Mouse (Mus musculus): ENCODE measurements around the gene Unk. TPM values are rescaled to one million over a fixed set of nuclear protein-coding genes. Genes with fewer than 3 reads are reported as not detected.

Gene Unk
- total and polyA plus RNA-seq, 3 experiments = 21.7 to 42.3 TPM; not detected in 1

DNA sequence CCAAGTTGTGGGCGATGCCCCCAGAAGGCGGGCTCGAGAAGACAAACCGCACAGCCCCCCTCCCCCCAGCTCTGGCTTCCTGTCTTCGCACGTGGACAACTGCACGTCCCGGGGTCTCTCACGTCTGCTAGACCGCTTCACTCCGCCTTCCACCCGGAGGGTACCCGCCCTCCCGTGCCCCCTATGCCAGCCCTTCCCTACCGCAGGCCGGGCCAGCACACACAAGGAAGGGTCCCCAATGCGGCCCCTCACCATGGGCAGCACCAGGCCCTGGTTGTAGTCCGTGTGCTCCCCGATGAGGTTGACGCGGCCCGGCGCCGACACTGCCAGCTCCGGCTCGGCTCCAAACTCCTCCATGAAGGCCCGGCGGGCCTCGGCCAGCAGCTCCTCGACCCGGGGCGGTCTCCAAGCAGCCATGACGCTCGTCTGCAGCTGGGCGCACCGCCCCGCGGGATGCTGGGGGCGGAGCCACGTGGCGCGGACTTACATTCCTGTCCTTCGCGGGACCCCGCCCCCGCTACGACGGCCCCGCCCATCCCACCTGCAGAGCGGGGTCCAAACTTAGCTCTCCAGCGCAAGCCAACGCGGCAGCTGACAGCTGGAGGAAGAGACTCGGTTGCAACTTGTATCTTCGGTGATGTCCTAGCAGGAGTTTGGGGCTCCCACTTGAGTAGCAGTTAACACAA, 17.7 kb upstream of the Unk start, which contains the start of gene Galk1 (continued):
- TF ChIP-seq ZKSCAN1 (IDR thresholded peaks at IDR 0.05; ENCODE audit: low read depth, low read length) = no peak
- peak; percentile 88; the same call in 1 of the 2 replicates for TF ChIP-seq BHLHE40 (IDR thresholded peaks at IDR 0.05; ENCODE audit: borderline replicate concordance, low read depth, low read length)
- peak; percentile 56; the same call in 1 of the 2 replicates for TF ChIP-seq ETS1 (IDR thresholded peaks at IDR 0.05; ENCODE audit: low read depth, low read length)
- no peak for TF ChIP-seq MAZ (IDR thresholded peaks at IDR 0.05; ENCODE audit: low read depth, low read length)
- TF ChIP-seq GATA1 (IDR thresholded peaks at IDR 0.05; ENCODE audit: low read depth, low read length) = no peak
- peak; percentile 50; the same call in 1 of the 2 replicates for TF ChIP-seq ZMIZ1 (IDR thresholded peaks at IDR 0.05; ENCODE audit: low read depth, low read length)
- no peak for TF ChIP-seq ZNF384 (IDR thresholded peaks at IDR 0.05; ENCODE audit: low read depth, low read length)

DNA sequence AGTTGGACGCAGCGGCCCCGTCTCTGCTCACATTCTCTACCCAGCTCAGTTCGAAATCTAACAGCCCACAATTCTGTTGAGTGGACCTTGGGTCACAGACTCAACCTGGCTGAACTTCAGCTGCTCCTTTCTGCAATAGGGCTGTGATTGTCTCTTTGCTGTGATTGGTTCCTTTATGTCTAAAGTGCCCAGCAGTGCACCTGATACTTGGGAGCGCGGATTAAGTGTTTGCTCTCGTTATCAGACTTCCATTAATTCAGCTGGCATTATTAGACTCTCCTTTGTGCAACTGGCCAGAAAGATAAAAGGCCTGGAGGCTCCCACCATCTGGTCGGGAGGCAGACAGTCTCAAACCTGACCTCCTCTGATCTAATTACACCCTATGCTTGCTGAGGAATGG, 15.3 kb upstream of the Unk start:
- TF ChIP-seq TAL1 (IDR thresholded peaks at IDR 0.05; ENCODE audit: low read length) (peak; percentile 82), NRF1 (IDR thresholded peaks at IDR 0.05; ENCODE audit: insufficient read depth, low read depth, low read length, poor library complexity, severe bottlenecking) (no peak), RCOR1 (IDR thresholded peaks at IDR 0.05; ENCODE audit: low read depth, low read length) (peak; percentile 93), TCF12 (IDR thresholded peaks at IDR 0.05; ENCODE audit: low read depth, low read length) (peak; percentile 89), EP300 (IDR thresholded peaks at IDR 0.05; ENCODE audit: low read depth in 1 of 2, low read length in 2 of 2) (peak in 1 of 2 experiments; percentile 77; a peak in 3 of 4 replicates), ZNF384 (IDR thresholded peaks at IDR 0.05; ENCODE audit: low read depth, low read length) (no peak), ZC3H11A (IDR thresholded peaks at IDR 0.05; ENCODE audit: low read depth, low read length) (no peak), CHD1 (IDR thresholded peaks at IDR 0.05; ENCODE audit: low read depth, low read length) (no peak), SIN3A (IDR thresholded peaks at IDR 0.05; ENCODE audit: low read length) (no peak), ZMIZ1 (IDR thresholded peaks at IDR 0.05; ENCODE audit: low read depth, low read length) (no peak), NELFE (IDR thresholded peaks at IDR 0.05; ENCODE audit: low read depth, low read length) (no peak), GATA1 (IDR thresholded peaks at IDR 0.05; ENCODE audit: low read depth, low read length) (peak; percentile 72), ETS1 (IDR thresholded peaks at IDR 0.05; ENCODE audit: low read depth, low read length) (peak; percentile 74), POLR2A (IDR thresholded peaks at IDR 0.05; ENCODE audit: control insufficient read depth in 1 of 2, insufficient read depth in 1 of 2, low read depth in 1 of 2, low read length in 2 of 2, poor library complexity in 1 of 2) (no peak), RAD21 (IDR thresholded peaks at IDR 0.05; ENCODE audit: low read depth, low read length) (no peak), ELF1 (IDR thresholded peaks at IDR 0.05; ENCODE audit: low read depth, low read length) (no peak)
- DNase-seq (ENCODE audit: low read depth, low spot score) = peak; percentile 61

More for the DNA sequence above, 15.3 kb upstream of the Unk start:
- no peak overlapping the region for H3K9ac ChIP-seq (ENCODE audit: control insufficient read depth, low read depth, low read length, poor library complexity, severe bottlenecking)
- H3K27me3 ChIP-seq (ENCODE audit: control insufficient read depth in 1 of 2, insufficient read depth in 2 of 2, low read length in 2 of 2) = no peaks in the 10 kb centered on the region
- H3K36me3 ChIP-seq (ENCODE audit: control insufficient read depth in 1 of 2, insufficient read depth in 2 of 2, low read length in 2 of 2) = peaks cover 0 to 9% of the 10 kb centered on the region in 2 experiments; a peak in 2 of 4 replicates
- H3K27ac ChIP-seq (ENCODE audit: control insufficient read depth, low read depth, low read length) = no peak overlapping the region
- H3K4me1 ChIP-seq (ENCODE audit: control insufficient read depth in 1 of 2, insufficient read depth in 2 of 2, low read length in 2 of 2) = peaks cover 3 to 11% of the 10 kb centered on the region in 2 experiments; a peak in 3 of 4 replicates
- no peak overlapping the region for H3K4me3 ChIP-seq (ENCODE audit: control insufficient read depth in 1 of 2, insufficient read depth in 1 of 2, low read depth in 2 of 2, low read length in 2 of 2)
- H3K9me3 ChIP-seq (replicated peaks; ENCODE audit: insufficient read depth, low read length) = no peaks in the 10 kb centered on the region
- H3K79me2 ChIP-seq (ENCODE audit: control insufficient read depth, insufficient read depth, low read length, poor library complexity) = peaks cover 13% of the 10 kb centered on the region

Measured in MEL (cell line).